Mouse (Mus musculus) midbrain, embryonic 14.5 days (tissue): ENCODE measurements at regions not wholly inside any gene's neighbourhood (a gene's known extent, or its start where the extent isn't known, plus 50 kb on each side); places are given as distances from the start of the nearest gene placed in this dataset.
A peak's percentile ranks its signal among the peaks of the same experiment; 100 is the strongest.

Experiments
- ATAC-seq: fragments of 200-750 bp; cut with Nextera tagmentation; 2 replicates; pipeline ENCODE4 v1.8.0; 2017; ENCODE audit warnings: moderate number of reproducible peaks, moderate library complexity; ENCODE audit not compliant: low FRiP score, low TSS enrichment
- DNase-seq: peaks from one replicate; pipeline ENCODE4 v3.0.0-alpha.2; 2015
- H3K27ac ChIP-seq: fragments of 300-500 bp; sonication (generic); replicated peaks from 2 replicates; pipeline ENCODE4 v1.5.1; 2014; ENCODE audit warnings: mild to moderate bottlenecking, low read depth, low read length, moderate library complexity
- H3K27me3 ChIP-seq: fragments of 300-500 bp; sonication (generic); 2 replicates; pipeline ENCODE4 v1.6.1; 2014; ENCODE audit warnings: low read length, control low read depth, mixed read lengths; ENCODE audit not compliant: control insufficient read depth, insufficient read depth
- H3K36me3 ChIP-seq: fragments of 300-500 bp; sonication (generic); 2 replicates; pipeline ENCODE4 v1.6.1; 2014; ENCODE audit warnings: low read length, control low read depth; ENCODE audit not compliant: control insufficient read depth, insufficient read depth
- H3K4me1 ChIP-seq: fragments of 300-500 bp; sonication (generic); 2 replicates; pipeline ENCODE4 v1.6.1; 2014; ENCODE audit warnings: mild to moderate bottlenecking, antibody characterized with exemption, low read length, control low read depth; ENCODE audit not compliant: control insufficient read depth, insufficient read depth
- H3K4me2 ChIP-seq: fragments of 300-500 bp; sonication (generic); 2 replicates; pipeline ENCODE4 v1.6.1; 2014; ENCODE audit warnings: mild to moderate bottlenecking, low read length, moderate library complexity
- H3K4me3 ChIP-seq: fragments of 300-500 bp; sonication (generic); replicated peaks from 2 replicates; pipeline ENCODE4 v1.5.1; 2014; ENCODE audit warnings: low read depth, low read length
- H3K9ac ChIP-seq: fragments of 300-500 bp; sonication (generic); replicated peaks from 2 replicates; pipeline ENCODE4 v1.6.1; 2014; ENCODE audit warnings: mild to moderate bottlenecking, low read length, moderate library complexity
- H3K9me3 ChIP-seq: fragments of 300-500 bp; sonication (generic); 2 replicates; pipeline ENCODE4 v1.6.1; 2016; ENCODE audit warnings: low read length, control low read depth, mixed read lengths; ENCODE audit not compliant: control insufficient read depth
- WGBS: fragments of 180-500 bp; shearing (Covaris S2); extraction: QIAGEN DNeasy Blood & Tissue Kit; methylation state at CpG from one replicate; pipeline ENCODE4 v1.1.7; 2014; 5-methylcytosine and 5-hydroxymethylcytosine counted together

- H3K4me2 ChIP-seq, result no peak overlapping the region
- no peak overlapping the region for H3K27ac ChIP-seq
- no peak overlapping the region for H3K9ac ChIP-seq
- no peaks in the 10 kb centered on the region for H3K27me3 ChIP-seq
- peaks cover 4% of the 10 kb centered on the region; the same call in 1 of the 2 replicates for H3K4me1 ChIP-seq
- H3K9me3 ChIP-seq, result no peaks in the 10 kb centered on the region
- no peaks in the 10 kb centered on the region for H3K36me3 ChIP-seq
- H3K4me3 ChIP-seq, result no peak overlapping the region
- 85% methylated on average over 22 of the region's 22 CpGs for WGBS
- no peak for DNase-seq
- ATAC-seq, result no peak
Observed at GRCm38 (mm10) chr6:143326956-143327722, 160.1 kb downstream of the Etnk1 start.

- DNase-seq, result no peak
- Histone ChIP-seq H3K4me3 (no peak overlapping the region), H3K27me3 (no peaks in the 10 kb centered on the region), H3K4me1 (peaks cover 4% of the 10 kb centered on the region; the same call in 1 of the 2 replicates), H3K36me3 (no peaks in the 10 kb centered on the region), H3K27ac (no peak overlapping the region), H3K4me2 (no peak overlapping the region), H3K9ac (no peak overlapping the region), H3K9me3 (no peaks in the 10 kb centered on the region)
- ATAC-seq, result no peak
- WGBS, result 90% methylated on average over 8 of the region's 8 CpGs
Observed at GRCm38 (mm10) chr6:143327788-143328187, 160.8 kb downstream of the Etnk1 start.

- Histone ChIP-seq H3K27ac (no peak overlapping the region), H3K4me3 (no peak overlapping the region), H3K36me3 (no peaks in the 10 kb centered on the region), H3K9ac (no peak overlapping the region), H3K4me1 (peaks cover 4% of the 10 kb centered on the region; the same call in 1 of the 2 replicates), H3K4me2 (no peak overlapping the region), H3K9me3 (no peaks in the 10 kb centered on the region), H3K27me3 (no peaks in the 10 kb centered on the region)
- ATAC-seq, result no peak
- 88% methylated on average over 9 of the region's 9 CpGs for WGBS
- DNase-seq, result no peak
Observed at GRCm38 (mm10) chr6:143328202-143328601, 161.2 kb downstream of the Etnk1 start.

- Histone ChIP-seq H3K27me3 (no peaks in the 10 kb centered on the region), H3K4me1 (peaks cover 4% of the 10 kb centered on the region; the same call in 1 of the 2 replicates), H3K36me3 (no peaks in the 10 kb centered on the region), H3K9ac (no peak overlapping the region), H3K27ac (no peak overlapping the region), H3K9me3 (no peaks in the 10 kb centered on the region), H3K4me3 (no peak overlapping the region), H3K4me2 (no peak overlapping the region)
- 76% methylated on average over 5 of the region's 5 CpGs for WGBS
- ATAC-seq (no peak), DNase-seq (no peak)
Observed at GRCm38 (mm10) chr6:143329096-143329495, 162.1 kb downstream of the Etnk1 start.

- H3K27ac ChIP-seq, result no peak overlapping the region
- no peaks in the 10 kb centered on the region for H3K4me1 ChIP-seq
- H3K4me2 ChIP-seq, result no peak overlapping the region
- no peak for DNase-seq
- ATAC-seq, result no peak
- no peaks in the 10 kb centered on the region for H3K9me3 ChIP-seq
- H3K36me3 ChIP-seq, result no peaks in the 10 kb centered on the region
- no peak overlapping the region for H3K4me3 ChIP-seq
- H3K9ac ChIP-seq, result no peak overlapping the region
- 93% methylated on average over 8 of the region's 8 CpGs for WGBS
- no peaks in the 10 kb centered on the region for H3K27me3 ChIP-seq
Observed at GRCm38 (mm10) chr6:143333493-143333892, 166.5 kb downstream of the Etnk1 start.

GRCm38 (mm10) chr6:143336574-143336973 is 169.6 kb downstream of the Etnk1 start:
- Histone ChIP-seq H3K36me3 (no peaks in the 10 kb centered on the region), H3K4me1 (no peaks in the 10 kb centered on the region), H3K4me2 (no peak overlapping the region), H3K27me3 (no peaks in the 10 kb centered on the region), H3K27ac (no peak overlapping the region), H3K9ac (no peak overlapping the region), H3K4me3 (no peak overlapping the region), H3K9me3 (no peaks in the 10 kb centered on the region)
- WGBS, result 84% methylated on average over 4 of the region's 4 CpGs
- no peak for ATAC-seq
- no peak for DNase-seq

- Histone ChIP-seq H3K4me2 (no peak overlapping the region), H3K27ac (no peak overlapping the region), H3K4me3 (no peak overlapping the region), H3K4me1 (no peaks in the 10 kb centered on the region), H3K9me3 (no peaks in the 10 kb centered on the region), H3K9ac (no peak overlapping the region), H3K36me3 (no peaks in the 10 kb centered on the region), H3K27me3 (no peaks in the 10 kb centered on the region)
- no peak for ATAC-seq
- WGBS, result 92% methylated on average over 2 of the region's 2 CpGs
- DNase-seq, result no peak
Observed at GRCm38 (mm10) chr6:143349000-143349399, 182.0 kb downstream of the Etnk1 start.

GRCm38 (mm10) chr6:143359320-143360032 is 192.5 kb downstream of the Etnk1 start:
- H3K27ac ChIP-seq, result 0 out of 2 replicates have a peak overlapping the region, but pooled peaks have one; percentile 26
- no peaks in the 10 kb centered on the region for H3K4me1 ChIP-seq
- no peaks in the 10 kb centered on the region for H3K36me3 ChIP-seq
- WGBS, result 66% methylated on average over 7 of the region's 7 CpGs
- ATAC-seq, result peak; percentile 57
- H3K4me2 ChIP-seq, result no peak overlapping the region
- H3K27me3 ChIP-seq, result no peaks in the 10 kb centered on the region
- DNase-seq, result peak; percentile 44
- H3K9me3 ChIP-seq, result no peaks in the 10 kb centered on the region
- H3K4me3 ChIP-seq, result no peak overlapping the region
- H3K9ac ChIP-seq, result no peak overlapping the region
